Mouse (Mus musculus): ENCODE measurements around the gene Antxr1.

The Antxr1 gene

GRCm38 (mm10) chr6:87183981-87184380 is 151.6 kb downstream of the Antxr1 start:
- no peak for DNase-seq

- DNase-seq, result peak; percentile 53 to 67
Measured at GRCm38 (mm10) chr6:87183159-87183558, 152.5 kb downstream of the Antxr1 start.

GRCm38 (mm10) chr6:87182736-87183135 is 152.9 kb downstream of the Antxr1 start:
- no peak for DNase-seq

GRCm38 (mm10) chr6:87171461-87171860 is 164.2 kb downstream of the Antxr1 start:
- no peak for DNase-seq

- peak in 1 of 2 experiments; percentile 25 for DNase-seq
Measured at GRCm38 (mm10) chr6:87170875-87171274, 164.7 kb downstream of the Antxr1 start.

GRCm38 (mm10) chr6:87170277-87170676 is 165.3 kb downstream of the Antxr1 start:
- no peak for DNase-seq

GRCm38 (mm10) chr6:87168021-87168420 is 167.6 kb downstream of the Antxr1 start:
- no peak for DNase-seq

- DNase-seq, result no peak
Measured at GRCm38 (mm10) chr6:87166673-87167305, 168.8 kb downstream of the Antxr1 start.

GRCm38 (mm10) chr6:87165536-87166311 is 169.9 kb downstream of the Antxr1 start:
- no peak for DNase-seq

GRCm38 (mm10) chr6:87161391-87162263 is 174.0 kb downstream of the Antxr1 start:
- DNase-seq, result no peak

GRCm38 (mm10) chr6:87160196-87160595 is 175.4 kb downstream of the Antxr1 start:
- no peak for DNase-seq

- DNase-seq, result no peak
Measured at GRCm38 (mm10) chr6:87158062-87158623, 177.5 kb downstream of the Antxr1 start.

- no peak for DNase-seq
Measured at GRCm38 (mm10) chr6:87153836-87154235, 181.8 kb downstream of the Antxr1 start.

GRCm38 (mm10) chr6:87153231-87153580 is 182.4 kb downstream of the Antxr1 start:
- DNase-seq, result no peak

GRCm38 (mm10) chr6:87152461-87153230 is 183.0 kb downstream of the Antxr1 start:
- DNase-seq, result no peak

GRCm38 (mm10) chr6:87151427-87151826 is 184.2 kb downstream of the Antxr1 start:
- DNase-seq, result no peak

- no peak for DNase-seq
Measured at GRCm38 (mm10) chr6:87150471-87150870, 185.2 kb downstream of the Antxr1 start.

- no peak for DNase-seq
Measured at GRCm38 (mm10) chr6:87147921-87148320, 187.7 kb downstream of the Antxr1 start.

GRCm38 (mm10) chr6:87143594-87143993 is 192.0 kb downstream of the Antxr1 start:
- no peak for DNase-seq

GRCm38 (mm10) chr6:87142239-87142638 is 193.4 kb downstream of the Antxr1 start:
- no peak for DNase-seq

- DNase-seq, result no peak
Measured at GRCm38 (mm10) chr6:87139796-87140553, 195.6 kb downstream of the Antxr1 start.

- no peak for DNase-seq
Measured at GRCm38 (mm10) chr6:87138479-87138878, 197.1 kb downstream of the Antxr1 start.

Data from kidney, adult 8-10 months (tissue).